In the genomic region with DNA sequence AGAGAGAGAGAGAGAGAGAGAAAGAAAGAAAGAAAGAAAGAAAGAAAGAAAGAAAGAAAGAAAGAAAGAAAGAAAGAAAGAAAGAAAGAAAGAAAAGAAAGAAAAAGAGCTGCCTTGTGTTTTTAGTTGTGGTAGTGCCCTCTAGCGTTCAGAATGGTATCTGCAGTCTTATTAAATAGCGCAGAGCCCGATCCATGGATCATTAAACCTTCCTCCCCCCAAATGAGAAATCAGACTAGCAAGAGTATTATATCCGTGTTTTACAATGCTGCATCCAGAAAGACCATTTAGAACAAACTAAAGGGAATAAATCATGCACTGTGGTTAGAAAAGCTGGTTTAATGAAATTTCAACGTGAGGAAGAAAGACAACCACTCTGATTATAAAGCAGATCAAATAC, we compare ENCODE assay signal across 8 mouse cellular contexts. TPM values are rescaled to one million over a fixed set of nuclear protein-coding genes. Genes with fewer than 3 reads are reported as not detected.
DNase-seq lines count a peak whose midpoint lies in the region; TF ChIP-seq lines count a peak whose summit lies in the region.
"Had no signal": no experiment of that assay in that cellular context is flagged by ENCODE, and none has a peak within 500 bp of the region (broad histone marks: within the 10 kb centered on the region; RNA-seq: fewer than 3 reads in every experiment).

No protein-coding gene starts in this region.

- peak; percentile 33 for DNase-seq in layer of hippocampus, adult 11-12 months (ENCODE audit: low spot score)
- no peak for DNase-seq in layer of hippocampus, adult 9-11 months
- peak; percentile 36 for DNase-seq in ES-E14 (ENCODE audit: low read depth, low spot score)
- peak; percentile 16 for DNase-seq in c-Kit-positive CD71-negative TER-119-negative erythroid progenitor cells, embryonic 14.5 days (ENCODE audit: low read depth)
- peak; percentile 6 to 15 for DNase-seq in kidney, postnatal 36 days
- no peak for DNase-seq in natural killer cell, adult 2 months (ENCODE audit: low spot score in 2 of 2)
- DNase-seq in gastrocnemius, postnatal 10 days, result no peak
- DNase-seq: liver, embryonic 13.5 days had no signal

- H3K9me3 ChIP-seq in ES-E14 (ENCODE audit: control insufficient read depth, insufficient read depth, low read depth, low read length), result no peaks in the 10 kb centered on the region
- H3K9me3 ChIP-seq: liver, embryonic 13.5 days had no signal

- H3K36me3 ChIP-seq in ES-E14 (ENCODE audit: control insufficient read depth, insufficient read depth, low read length, poor library complexity, severe bottlenecking), result no peaks in the 10 kb centered on the region
- H3K36me3 ChIP-seq: liver, embryonic 13.5 days had no signal

- no peak overlapping the region for H3K27ac ChIP-seq in ES-E14 (ENCODE audit: insufficient read depth, low read depth, low read length, poor library complexity, severe bottlenecking)
- H3K27ac ChIP-seq: liver, embryonic 13.5 days had no signal

- H3K4me1 ChIP-seq in ES-E14 (ENCODE audit: control insufficient read depth in 2 of 2, insufficient read depth in 2 of 2, low read length in 2 of 2, poor library complexity in 1 of 2), result peaks cover 0 to 2% of the 10 kb centered on the region in 2 experiments; a peak in 1 of 4 replicates
- H3K4me1 ChIP-seq: liver, embryonic 13.5 days had no signal

- no peak overlapping the region for H3K9ac ChIP-seq in ES-E14 (ENCODE audit: insufficient read depth, low read depth, low read length, poor library complexity, severe bottlenecking)
- H3K9ac ChIP-seq: liver, embryonic 13.5 days had no signal

- in situ Hi-C loops in ES-E14 (cut with MboI; ENCODE audit: low sequenced_read_pairs in 2 of 2, unreplicated experiment in 2 of 2), result loop anchor here in 1 of 2 experiments (25.0 kb wide), 1 partner anchor 719 kb away; no protein-coding TSS in a partner anchor

- no peak overlapping the region for H3K4me3 ChIP-seq in ES-E14 (ENCODE audit: insufficient read depth in 1 of 2, low read depth in 1 of 2, low read length in 2 of 2, poor library complexity in 1 of 2, severe bottlenecking in 1 of 2)
- H3K4me3 ChIP-seq: liver, embryonic 13.5 days had no signal

TF ChIP-seq in ES-E14, 5 proteins besides CTCF, POLR2A, EP300 and RAD21:
- no peak for TF ChIP-seq CHD2 (IDR thresholded peaks at IDR 0.05; ENCODE audit: low read depth, low read length)
- no peak for TF ChIP-seq HCFC1 (IDR thresholded peaks at IDR 0.05; ENCODE audit: borderline replicate concordance, insufficient read depth, low read length)
- no peak for TF ChIP-seq ZC3H11A (IDR thresholded peaks at IDR 0.05; ENCODE audit: borderline replicate concordance, low read depth, low read length)
- TF ChIP-seq MAFK (IDR thresholded peaks at IDR 0.05; ENCODE audit: insufficient read depth, low read depth, low read length), result no peak
- no peak for TF ChIP-seq ZNF384 (IDR thresholded peaks at IDR 0.05; ENCODE audit: low read depth, low read length)

RNA-seq across cellular contexts. Expression of gene Atic, which starts 51.1 kb away (rescaled TPM):
- 97.7 and 127 TPM in 2 replicates for total RNA-seq in ES-E14 (2012; rRNA removed)
- total RNA-seq in gastrocnemius, postnatal 10 days (2021), result 10 to 100 TPM; 27.9 to 29.8 TPM

Comparison
In these comparisons a context has a peak if more than half of its experiments do, and no peak if none do; other contexts are left out.
1. DNase-seq: peak in layer of hippocampus, adult 11-12 months (single experiment), ES-E14 (single experiment), c-Kit-positive CD71-negative TER-119-negative erythroid progenitor cells, embryonic 14.5 days (single experiment) and kidney, postnatal 36 days (2 of 2); none in layer of hippocampus, adult 9-11 months (single experiment), natural killer cell, adult 2 months (0 of 2) and gastrocnemius, postnatal 10 days (single experiment).